Mouse (Mus musculus): ENCODE measurements around the gene Gm10309.

GRCm38 (mm10) chr17:86487450-86487849 is 17.6 kb downstream of the Gm10309 start:
- TF ChIP-seq POLR2A (IDR thresholded peaks at IDR 0.05; ENCODE audit: borderline replicate concordance, extremely low read depth, low read depth, low read length) = no peak
- TF ChIP-seq CTCF (IDR thresholded peaks at IDR 0.05; ENCODE audit: insufficient read depth, low read length) = no peak

All from lung, adult 2 months (tissue).